Mouse (Mus musculus) intestine, embryonic 14.5 days (tissue): Measurements from ENCODE around the gene Atp5g3. TPM values are rescaled to one million over a fixed set of nuclear protein-coding genes. Genes with fewer than 3 reads are reported as not detected.

Experiments
- ATAC-seq: fragments of 200-750 bp; cut with Nextera tagmentation; replicated peaks from 2 replicates; pipeline ENCODE4 v1.8.0; 2017; ENCODE audit warnings: low read depth, moderate number of reproducible peaks, moderate TSS enrichment, moderate library complexity; ENCODE audit not compliant: low FRiP score, low TSS enrichment
- DNase-seq: peaks from one replicate; pipeline ENCODE4 v3.0.0-alpha.2; 2018; ENCODE audit warnings: low spot score
- H3K27ac ChIP-seq: fragments of 300-500 bp; sonication (generic); 2 replicates; pipeline ENCODE4 v1.5.1; 2014; ENCODE audit warnings: low read depth, mild to moderate bottlenecking, control low read depth
- H3K27me3 ChIP-seq: fragments of 300-500 bp; sonication (generic); replicated peaks from 2 replicates; pipeline ENCODE4 v1.6.1; 2014; ENCODE audit warnings: low read length, control low read depth; ENCODE audit not compliant: control insufficient read depth, insufficient read depth
- H3K36me3 ChIP-seq: fragments of 300-500 bp; sonication (generic); 2 replicates; pipeline ENCODE4 v1.6.1; 2014; ENCODE audit warnings: low read length, control low read depth; ENCODE audit not compliant: control insufficient read depth, insufficient read depth
- H3K4me1 ChIP-seq: fragments of 300-500 bp; sonication (generic); replicated peaks from 2 replicates; pipeline ENCODE4 v1.6.1; 2014; ENCODE audit warnings: low read length, control low read depth, mixed read lengths; ENCODE audit not compliant: control insufficient read depth, insufficient read depth
- H3K4me2 ChIP-seq: fragments of 300-500 bp; sonication (generic); 2 replicates; pipeline ENCODE4 v1.6.1; 2014; ENCODE audit warnings: low read length
- H3K4me3 ChIP-seq: fragments of 300-500 bp; sonication (generic); 2 replicates; pipeline ENCODE4 v1.5.1; 2014; ENCODE audit warnings: low read depth, low read length, control low read depth, mixed read lengths
- H3K9ac ChIP-seq: fragments of 300-500 bp; sonication (generic); 2 replicates; pipeline ENCODE4 v1.6.1; 2014; ENCODE audit warnings: mild to moderate bottlenecking, low read length
- H3K9me3 ChIP-seq: fragments of 300-500 bp; sonication (generic); 2 replicates; pipeline ENCODE4 v1.6.1; 2016; ENCODE audit warnings: low read length, control low read depth; ENCODE audit not compliant: control insufficient read depth
- WGBS: fragments of 180-500 bp; shearing (Covaris S2); extraction: QIAGEN DNeasy Blood & Tissue Kit; methylation state at CpG from one replicate; pipeline ENCODE4 v1.1.7; 2014; 5-methylcytosine and 5-hydroxymethylcytosine counted together
- polyA plus RNA-seq: library from polyadenylated mRNA; unstranded; fragments of >200 nt; fragmentation: Nextera tagmentation; extraction: Ambion mirVana; gene quantifications from 2 replicates; pipeline ENCODE4 v1.2.1, GENCODE M21; 2014

The Atp5g3 gene
- polyA plus RNA-seq, 1 experiment from 2014 or later: 1,485 TPM

DNA sequence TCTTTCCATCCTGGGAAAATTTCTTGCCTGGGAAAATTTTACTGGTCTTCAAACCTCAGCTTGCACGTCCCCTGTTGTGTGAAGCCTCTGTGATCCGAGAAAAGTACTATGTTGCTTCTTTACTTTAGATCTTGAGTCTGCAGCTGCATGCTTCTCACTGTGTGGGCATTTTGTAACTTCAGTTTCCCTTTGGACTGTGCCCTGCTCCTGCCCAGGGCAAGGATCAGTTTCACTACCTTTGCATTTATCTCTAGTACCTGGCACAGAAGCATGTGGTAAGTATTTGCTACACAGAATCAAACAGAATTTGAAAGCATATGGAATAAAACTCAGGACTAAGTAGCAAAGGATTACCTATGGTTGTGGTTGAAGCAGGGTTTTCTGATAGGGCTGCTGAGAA is 27.8 kb upstream of the Atp5g3 start:
- H3K36me3 ChIP-seq: no peaks in the 10 kb centered on the region
- ATAC-seq (no peak), DNase-seq (no peak)
- no peaks in the 10 kb centered on the region for H3K27me3 ChIP-seq
- H3K4me3 ChIP-seq: no peak overlapping the region
- H3K9ac ChIP-seq: no peak overlapping the region
- no peak overlapping the region for H3K27ac ChIP-seq
- WGBS: 88% methylated on average over 2 of the region's 2 CpGs
- H3K9me3 ChIP-seq: no peaks in the 10 kb centered on the region
- H3K4me1 ChIP-seq: no peaks in the 10 kb centered on the region
- H3K4me2 ChIP-seq: no peak overlapping the region

GRCm38 (mm10) chr2:73932676-73933313 is 21.7 kb upstream of the Atp5g3 start:
- no peak for ATAC-seq
- no peak overlapping the region for H3K9ac ChIP-seq
- 85% methylated on average over 8 of the region's 8 CpGs for WGBS

DNA sequence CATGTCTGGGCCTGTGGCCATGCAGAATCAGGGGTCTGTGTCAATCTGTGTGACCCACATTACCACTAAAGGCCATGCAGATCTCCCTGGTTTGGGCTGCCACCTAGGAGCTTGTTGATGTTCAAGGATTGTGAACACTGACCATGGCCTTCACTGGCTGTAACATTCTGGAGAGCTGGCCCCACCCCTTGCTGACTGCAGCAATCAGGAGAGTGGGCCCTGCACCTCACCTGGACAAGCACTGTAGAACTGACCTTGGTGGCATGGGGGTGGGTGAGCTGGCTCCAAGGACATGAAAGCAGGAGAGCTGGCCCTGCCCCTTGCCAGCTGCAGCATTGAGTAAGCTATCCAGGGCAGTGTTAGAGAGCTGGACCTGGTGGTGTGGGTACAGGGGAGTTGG is 16.6 kb upstream of the Atp5g3 start:
- DNase-seq: no peak
- Histone ChIP-seq H3K9me3 (no peaks in the 10 kb centered on the region), H3K36me3 (no peaks in the 10 kb centered on the region), H3K4me1 (no peaks in the 10 kb centered on the region), H3K4me2 (no peak overlapping the region), H3K27ac (no peak overlapping the region), H3K9ac (no peak overlapping the region), H3K27me3 (no peaks in the 10 kb centered on the region), H3K4me3 (no peak overlapping the region)
- ATAC-seq: no peak

More at GRCm38 (mm10) chr2:73932676-73933313, 21.7 kb upstream of the Atp5g3 start:
- H3K36me3 ChIP-seq: no peaks in the 10 kb centered on the region
- no peaks in the 10 kb centered on the region for H3K9me3 ChIP-seq
- no peak overlapping the region for H3K4me3 ChIP-seq
- no peak overlapping the region for H3K4me2 ChIP-seq
- DNase-seq: no peak
- H3K27me3 ChIP-seq: no peaks in the 10 kb centered on the region
- H3K4me1 ChIP-seq: no peaks in the 10 kb centered on the region
- H3K27ac ChIP-seq: no peak overlapping the region

DNA sequence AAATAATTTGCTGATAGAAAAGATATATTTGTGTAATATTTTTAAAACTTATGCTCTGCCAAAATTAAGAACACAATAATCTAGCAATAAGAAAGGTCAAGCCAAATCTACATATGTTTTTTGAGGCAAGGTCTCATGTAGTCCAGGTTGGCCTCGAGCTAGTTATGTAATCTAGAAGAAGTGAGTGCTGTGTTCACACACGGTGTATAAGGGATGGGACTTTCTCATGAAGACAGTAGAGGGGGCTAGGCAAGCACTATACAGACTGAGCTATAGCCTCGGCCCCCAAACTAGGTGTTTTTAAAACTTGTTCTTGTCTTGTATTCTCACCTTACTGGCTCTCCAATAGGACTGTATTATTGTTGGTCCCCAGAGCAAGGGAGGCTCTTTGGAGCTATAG is 14.4 kb upstream of the Atp5g3 start:
- no peak overlapping the region for H3K4me2 ChIP-seq
- DNase-seq: no peak
- no peaks in the 10 kb centered on the region for H3K4me1 ChIP-seq
- no peaks in the 10 kb centered on the region for H3K27me3 ChIP-seq
- WGBS: 75% methylated on average over 3 of the region's 3 CpGs
- H3K4me3 ChIP-seq: no peak overlapping the region
- H3K36me3 ChIP-seq: no peaks in the 10 kb centered on the region
- ATAC-seq: no peak
- H3K27ac ChIP-seq: no peak overlapping the region
- no peak overlapping the region for H3K9ac ChIP-seq
- H3K9me3 ChIP-seq: no peaks in the 10 kb centered on the region

DNA sequence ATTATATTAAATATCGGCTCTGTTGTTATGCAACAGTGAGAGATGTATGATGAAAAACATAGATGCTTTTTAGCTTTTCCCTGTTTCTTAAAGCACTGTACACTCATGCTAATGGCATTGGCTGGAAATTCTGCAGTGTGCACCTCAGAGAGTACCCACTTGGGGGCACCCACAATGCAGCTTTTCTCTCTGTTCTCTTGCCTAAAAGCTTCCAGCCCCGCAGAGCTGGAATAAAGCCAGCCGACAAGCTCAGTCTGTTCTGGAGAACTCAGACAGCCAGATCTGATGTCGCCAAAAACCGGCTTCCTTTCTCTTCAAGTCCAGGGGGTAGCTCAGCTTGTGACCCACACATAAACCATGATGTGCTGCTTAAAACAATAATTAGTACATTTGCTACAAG is 14.0 kb upstream of the Atp5g3 start:
- no peak overlapping the region for H3K4me2 ChIP-seq
- ATAC-seq (0 out of 2 replicates have a peak, but pooled peaks have one; percentile 27), DNase-seq (peak; percentile 74)
- WGBS: 19% methylated on average over 5 of the region's 5 CpGs
- H3K27ac ChIP-seq: no peak overlapping the region
- no peaks in the 10 kb centered on the region for H3K9me3 ChIP-seq
- no peak overlapping the region for H3K4me3 ChIP-seq
- no peak overlapping the region for H3K9ac ChIP-seq
- H3K27me3 ChIP-seq: no peaks in the 10 kb centered on the region
- H3K4me1 ChIP-seq: no peaks in the 10 kb centered on the region
- H3K36me3 ChIP-seq: no peaks in the 10 kb centered on the region

- 74% methylated on average over 7 of the region's 7 CpGs for WGBS
- ATAC-seq: no peak
- H3K27me3 ChIP-seq: no peaks in the 10 kb centered on the region
Measured at GRCm38 (mm10) chr2:73919642-73920041, 8.5 kb upstream of the Atp5g3 start.

GRCm38 (mm10) chr2:73912264-73912663 is 1.1 kb upstream of the Atp5g3 start:
- Histone ChIP-seq H3K9ac (no peak overlapping the region), H3K4me1 (peaks cover 7% of the 10 kb centered on the region), H3K4me3 (no peak overlapping the region), H3K27ac (no peak overlapping the region), H3K4me2 (no peak overlapping the region), H3K36me3 (peaks cover 28% of the 10 kb centered on the region), H3K27me3 (no peaks in the 10 kb centered on the region), H3K9me3 (no peaks in the 10 kb centered on the region)
- ATAC-seq: no peak
- WGBS: 72% methylated on average over 3 of the region's 3 CpGs
- no peak for DNase-seq

More at GRCm38 (mm10) chr2:73919642-73920041, 8.5 kb upstream of the Atp5g3 start:
- DNase-seq: no peak
- Histone ChIP-seq H3K9me3 (no peaks in the 10 kb centered on the region), H3K4me2 (no peak overlapping the region), H3K36me3 (no peaks in the 10 kb centered on the region), H3K9ac (no peak overlapping the region), H3K27ac (no peak overlapping the region), H3K4me3 (no peak overlapping the region), H3K4me1 (no peaks in the 10 kb centered on the region)

- Histone ChIP-seq H3K9me3 (no peaks in the 10 kb centered on the region), H3K9ac (peak overlapping the region; percentile 97), H3K27me3 (no peaks in the 10 kb centered on the region), H3K4me2 (peak overlapping the region; percentile 82), H3K36me3 (peaks cover 36% of the 10 kb centered on the region), H3K4me1 (peaks cover 7% of the 10 kb centered on the region), H3K27ac (peak overlapping the region; percentile 82), H3K4me3 (peak overlapping the region; percentile 78)
- under 1% methylated on average over 50 of the region's 50 CpGs for WGBS
- peak; percentile 66 for ATAC-seq
- DNase-seq: peak; percentile 77
Measured at GRCm38 (mm10) chr2:73910571-73911174, 453 bp downstream of the Atp5g3 start.

DNA sequence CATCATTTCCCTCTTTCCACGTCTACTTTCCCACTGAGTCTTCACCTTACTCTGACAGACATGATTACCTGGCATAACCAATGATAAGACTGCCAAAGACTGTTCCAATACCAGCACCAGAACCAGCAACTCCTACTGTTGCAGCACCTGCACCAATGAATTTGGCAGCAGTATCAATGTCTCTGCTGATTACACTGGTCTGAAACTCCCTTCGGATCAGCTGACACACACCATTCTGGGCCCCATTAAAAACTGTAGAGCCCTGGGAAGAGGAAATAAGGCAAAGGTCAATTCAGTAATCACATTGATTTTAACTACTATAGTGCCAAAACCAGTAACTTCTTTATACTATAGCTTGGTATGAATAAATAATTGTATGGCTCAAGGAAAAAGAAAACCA is 2.0 kb downstream of the Atp5g3 start:
- no peak for DNase-seq
- Histone ChIP-seq H3K4me3 (no peak overlapping the region), H3K4me1 (peaks cover 7% of the 10 kb centered on the region), H3K4me2 (no peak overlapping the region), H3K27ac (no peak overlapping the region), H3K9ac (no peak overlapping the region), H3K9me3 (no peaks in the 10 kb centered on the region), H3K27me3 (no peaks in the 10 kb centered on the region), H3K36me3 (peaks cover 41% of the 10 kb centered on the region)
- ATAC-seq: no peak
- 80% methylated on average over 2 of the region's 2 CpGs for WGBS
